Mouse (Mus musculus): ENCODE results near the gene Fndc3b.

DNA sequence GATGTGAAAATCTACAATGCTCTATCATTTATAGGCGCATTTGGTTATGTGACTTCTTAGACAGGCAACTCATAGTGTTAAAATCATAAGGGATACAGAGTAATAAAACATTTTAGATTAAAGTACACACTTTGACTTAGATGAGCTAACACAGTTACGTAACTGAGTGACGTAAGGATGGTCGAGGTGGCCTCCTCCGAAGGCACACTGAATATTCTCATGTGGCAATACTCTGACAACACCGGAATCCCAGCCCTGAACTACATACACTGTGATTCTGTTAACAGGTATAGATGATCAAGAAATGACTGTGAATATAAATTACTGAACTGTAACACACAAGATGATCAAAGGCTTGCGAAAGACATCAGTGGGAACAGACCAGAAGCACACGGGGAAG lies 292.5 kb downstream of the Fndc3b start:
- no peak for TF ChIP-seq CTCF (IDR thresholded peaks at IDR 0.05; ENCODE audit: low read depth)
- no peak for TF ChIP-seq EP300 (IDR thresholded peaks at IDR 0.05; ENCODE audit: low read depth)

All from liver, embryonic 14.5 days (tissue).